Mouse (Mus musculus) liver, postnatal 0 days (tissue): ENCODE measurements around the gene Gstt3.

ENCODE experiments used
- CTCF ChIP-seq: sonication (generic); IDR thresholded peaks from 2 replicates; pipeline ENCODE4 v1.5.1; 2016; ENCODE audit warnings: antibody characterized with exemption, low read depth
- EP300 ChIP-seq: IDR thresholded peaks from 2 replicates; pipeline ENCODE4 v1.6.1; 2016; ENCODE audit warnings: antibody characterized with exemption, low read depth, mild to moderate bottlenecking

DNA sequence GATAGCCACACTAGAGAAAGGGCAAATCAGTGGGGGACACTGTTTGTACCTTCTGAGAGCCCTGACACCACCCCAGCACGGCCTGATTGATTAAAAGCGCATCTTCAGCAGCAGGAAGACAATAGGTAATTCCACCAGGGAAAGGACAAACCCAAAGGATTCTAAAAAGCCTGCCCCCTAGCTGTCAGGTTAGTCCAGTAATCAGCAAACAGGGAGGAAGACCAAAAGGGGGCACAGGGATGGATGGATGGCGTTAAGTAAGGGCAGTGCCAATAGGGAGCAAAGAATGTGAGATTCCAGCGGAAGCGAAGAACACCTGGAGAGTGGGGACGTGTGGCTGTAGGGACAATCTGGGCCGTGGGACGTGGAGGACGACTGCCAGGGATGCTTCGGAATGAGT, 37.4 kb upstream of the Gstt3 start:
- TF ChIP-seq EP300 (no peak), CTCF (peak; percentile 44)
